Mouse (Mus musculus) heart, postnatal 0 days (tissue): ENCODE results near the gene D630045J12Rik.

Experiments
- CTCF ChIP-seq: IDR thresholded peaks from 2 replicates; pipeline ENCODE4 v1.5.1; 2016; ENCODE audit warnings: antibody characterized with exemption, control low read depth, low read depth
- EP300 ChIP-seq: IDR thresholded peaks from 2 replicates; pipeline ENCODE4 v1.6.1; 2016; ENCODE audit warnings: antibody characterized with exemption, low read depth

DNA sequence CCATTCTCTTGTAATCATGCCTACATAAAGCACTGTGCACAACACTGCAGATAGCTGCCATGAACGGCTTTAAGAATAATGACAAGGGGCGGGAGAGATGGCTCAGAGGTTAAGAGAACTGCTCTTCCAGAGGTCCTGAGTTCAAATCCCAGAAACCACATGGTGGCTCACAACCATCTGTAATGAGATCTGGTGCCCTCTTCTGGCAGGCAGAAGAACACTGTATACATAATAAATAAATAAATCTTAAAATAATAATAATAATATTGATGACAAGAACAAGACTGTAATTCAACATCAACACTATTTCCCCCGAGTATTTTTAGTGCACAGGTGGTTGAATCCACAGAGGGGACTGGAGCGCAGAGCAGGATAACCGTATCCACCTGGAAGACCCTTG, 97.6 kb downstream of the D630045J12Rik start:
- no peak for TF ChIP-seq EP300
- TF ChIP-seq CTCF: no peak
